Mouse (Mus musculus) limb, embryonic 14.5 days (tissue): ENCODE data around the gene Hoxd9. TPM values are rescaled to one million over a fixed set of nuclear protein-coding genes. Genes with fewer than 3 reads are reported as not detected.

Experiments used
- ATAC-seq: fragments of 200-750 bp; cut with Nextera tagmentation; 2 replicates; pipeline ENCODE4 v1.8.0; 2017; ENCODE audit warnings: low read depth, moderate number of reproducible peaks, moderate TSS enrichment; ENCODE audit not compliant: low FRiP score
- DNase-seq: peaks from one replicate; pipeline ENCODE4 v3.0.0-alpha.2; 2015; ENCODE audit warnings: low spot score
- H3K27ac ChIP-seq: fragments of 300-500 bp; sonication (generic); replicated peaks from 2 replicates; pipeline ENCODE4 v1.5.1; 2014; ENCODE audit warnings: low read depth, mild to moderate bottlenecking, low read length, moderate library complexity, mixed read lengths
- H3K27me3 ChIP-seq: fragments of 300-500 bp; sonication (generic); 2 replicates; pipeline ENCODE4 v1.6.1; 2014; ENCODE audit warnings: low read length, mixed read lengths; ENCODE audit not compliant: control insufficient read depth, insufficient read depth
- H3K36me3 ChIP-seq: fragments of 300-500 bp; sonication (generic); 2 replicates; pipeline ENCODE4 v1.6.1; 2014; ENCODE audit warnings: mild to moderate bottlenecking, low read length, moderate library complexity, mixed read lengths; ENCODE audit not compliant: control insufficient read depth, insufficient read depth
- H3K4me1 ChIP-seq: fragments of 300-500 bp; sonication (generic); 2 replicates; pipeline ENCODE4 v1.6.1; 2014; ENCODE audit warnings: antibody characterized with exemption, low read length, mixed read lengths; ENCODE audit not compliant: control insufficient read depth, insufficient read depth
- H3K4me2 ChIP-seq: fragments of 300-500 bp; sonication (generic); replicated peaks from 2 replicates; pipeline ENCODE4 v1.6.1; 2014; ENCODE audit warnings: low read depth, mild to moderate bottlenecking, low read length, moderate library complexity; ENCODE audit not compliant: severe bottlenecking
- H3K4me3 ChIP-seq: fragments of 300-500 bp; sonication (generic); replicated peaks from 2 replicates; pipeline ENCODE4 v1.5.1; 2014; ENCODE audit warnings: low read length
- H3K9ac ChIP-seq: fragments of 300-500 bp; sonication (generic); 2 replicates; pipeline ENCODE4 v1.6.1; 2014; ENCODE audit warnings: mild to moderate bottlenecking, low read depth, low read length, moderate library complexity; ENCODE audit not compliant: severe bottlenecking
- H3K9me3 ChIP-seq: fragments of 300-500 bp; sonication (generic); 2 replicates; pipeline ENCODE4 v1.6.1; 2016; ENCODE audit warnings: low read length; ENCODE audit not compliant: control insufficient read depth
- POLR2A ChIP-seq: fragments of 200-500 bp; IDR thresholded peaks from 2 replicates; pipeline ENCODE4 v1.8.0; 2012; ENCODE audit warnings: inconsistent platforms, mild to moderate bottlenecking, moderate library complexity, borderline replicate concordance; ENCODE audit not compliant: insufficient read depth, insufficient read length; ENCODE audit errors: extremely low read depth
- WGBS: fragments of 180-500 bp; shearing (Covaris S2); extraction: QIAGEN DNeasy Blood & Tissue Kit; methylation state at CpG from one replicate; pipeline ENCODE4 v1.1.7; 2014; 5-methylcytosine and 5-hydroxymethylcytosine counted together
- polyA plus RNA-seq, 2 experiments: library from polyadenylated mRNA; depleted of rRNA in 1 of 2; stranded (reverse) in 1 of 2; unstranded in 1 of 2; fragments of >200 nt; fragmentation: Nextera tagmentation in 1 of 2; extraction: Ambion mirVana in 1 of 2; gene quantifications; 2 replicates each; pipeline versions ENCODE4 v1.2.1 to v1.2.3; 2012 to 2014

Hoxd9 gene
- polyA plus RNA-seq, 2 experiments, result 8.7 to 19.6 TPM

DNA sequence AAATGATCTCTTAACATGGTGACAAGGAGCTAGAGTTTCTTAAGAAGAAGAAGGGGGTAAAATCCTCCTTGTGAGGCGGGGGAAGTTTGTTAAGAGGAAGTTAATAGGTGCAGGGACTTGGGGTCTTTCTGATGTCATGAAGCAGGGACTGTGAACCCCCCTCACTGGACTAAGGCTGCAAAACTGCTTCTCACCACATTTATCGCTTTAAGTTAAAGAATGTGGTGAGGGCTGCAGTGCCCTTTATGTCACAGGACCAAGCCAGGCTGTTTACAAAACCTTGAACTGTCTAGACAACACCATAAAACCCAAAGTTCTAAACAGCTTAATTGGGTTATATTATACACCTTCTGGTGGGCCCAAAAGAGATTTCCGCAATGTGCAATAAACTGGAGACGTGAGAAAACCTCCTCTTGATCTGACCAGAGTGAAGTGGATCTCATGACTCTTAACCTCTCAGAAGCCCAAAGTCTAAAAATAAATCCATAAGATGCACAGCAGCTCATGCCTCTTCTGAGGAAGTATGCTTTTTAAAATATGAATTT lies 12.4 kb upstream of the Hoxd9 start:
- peak overlapping the region; percentile 96 for H3K4me2 ChIP-seq
- no peak for TF ChIP-seq POLR2A
- peaks cover 26% of the 10 kb centered on the region for H3K27me3 ChIP-seq
- DNase-seq (no peak), ATAC-seq (no peak)
- peak overlapping the region; percentile 97 for H3K27ac ChIP-seq
- peak overlapping the region; percentile 74 for H3K4me3 ChIP-seq
- 15% methylated on average over 4 of the region's 4 CpGs for WGBS
- H3K36me3 ChIP-seq, result peaks cover 23% of the 10 kb centered on the region
- peak overlapping the region; percentile 99 for H3K9ac ChIP-seq
- 0 out of 2 replicates have a peak, but pooled peaks cover 3% of the 10 kb centered on the region for H3K4me1 ChIP-seq
- no peaks in the 10 kb centered on the region for H3K9me3 ChIP-seq

- WGBS, result 5% methylated on average over 17 of the region's 17 CpGs
- Histone ChIP-seq H3K9me3 (no peaks in the 10 kb centered on the region), H3K27ac (peak overlapping the region; percentile 88), H3K4me3 (peak overlapping the region; percentile 74), H3K4me2 (peak overlapping the region; percentile 96), H3K4me1 (peaks cover 6% of the 10 kb centered on the region; the same call in 1 of the 2 replicates), H3K36me3 (peaks cover 23% of the 10 kb centered on the region), H3K27me3 (peaks cover 31% of the 10 kb centered on the region), H3K9ac (peak overlapping the region; percentile 91)
- no peak for TF ChIP-seq POLR2A
- ATAC-seq (no peak), DNase-seq (peak; percentile 94)
These were observed 11.1 kb upstream of the Hoxd9 start for GRCm38 (mm10) chr2:74686301-74686987.

- Histone ChIP-seq H3K27ac (peak overlapping the region; percentile 88), H3K9me3 (no peaks in the 10 kb centered on the region), H3K4me2 (peak overlapping the region; percentile 96), H3K27me3 (peaks cover 26% of the 10 kb centered on the region), H3K4me3 (peak overlapping the region; percentile 74), H3K36me3 (peaks cover 27% of the 10 kb centered on the region), H3K4me1 (peaks cover 9% of the 10 kb centered on the region; the same call in 1 of the 2 replicates), H3K9ac (peak overlapping the region; percentile 91)
- no peak for TF ChIP-seq POLR2A
- ATAC-seq (no peak), DNase-seq (no peak)
- under 1% methylated on average over 27 of the region's 27 CpGs for WGBS
These were observed 10.4 kb upstream of the Hoxd9 start for GRCm38 (mm10) chr2:74686988-74687697.

- WGBS, result 4% methylated on average over 31 of the region's 31 CpGs
- 0 out of 2 replicates have a peak, but pooled peaks have one; percentile 11 for TF ChIP-seq POLR2A
- Histone ChIP-seq H3K4me3 (peak overlapping the region; percentile 74), H3K4me2 (peak overlapping the region; percentile 96), H3K9me3 (no peaks in the 10 kb centered on the region), H3K36me3 (peaks cover 33% of the 10 kb centered on the region), H3K27ac (peak overlapping the region; percentile 88), H3K4me1 (peaks cover 15% of the 10 kb centered on the region; the same call in 1 of the 2 replicates), H3K27me3 (peaks cover 24% of the 10 kb centered on the region), H3K9ac (peak overlapping the region; percentile 91)
- ATAC-seq (no peak), DNase-seq (no peak)
These were observed 9.6 kb upstream of the Hoxd9 start for GRCm38 (mm10) chr2:74687698-74688555.
